In genomic region chr17:25239695-25240636, GRCm38 (mm10) we compare ENCODE assay signal across 8 mouse cellular contexts. TPM values are rescaled to one million over a fixed set of nuclear protein-coding genes. Genes with fewer than 3 reads are reported as not detected.
DNase-seq lines count a peak whose midpoint lies in the region; ATAC-seq and TF ChIP-seq lines count a peak whose summit lies in the region.

Gene Gnptg (minus strand): TSS chr17:25240124.
Gene Tsr3 (plus strand): TSS chr17:25240170.

- peaks cover 9% of the 10 kb centered on the region for H3K36me3 ChIP-seq in heart, embryonic 11.5 days (ENCODE audit: control insufficient read depth, insufficient read depth, low read length)
- peaks cover 45% of the 10 kb centered on the region for H3K36me3 ChIP-seq in kidney, embryonic 15.5 days
- no peaks in the 10 kb centered on the region for H3K36me3 ChIP-seq in liver, adult 2 months (ENCODE audit: control insufficient read depth, insufficient read depth, low read length)

- H3K4me2 ChIP-seq in heart, embryonic 11.5 days, result peak within 1 kb of the TSS; percentile 94
- peak within 1 kb of the TSS; percentile 86 for H3K4me2 ChIP-seq in kidney, embryonic 15.5 days

- peak within 1 kb of the TSS; percentile 63 for H3K27ac ChIP-seq in heart, embryonic 11.5 days (ENCODE audit: low read depth, low read length)
- peak within 1 kb of the TSS; percentile 92 for H3K27ac ChIP-seq in kidney, embryonic 15.5 days
- peak within 1 kb of the TSS; percentile 23; the same call in 1 of the 2 replicates for H3K27ac ChIP-seq in liver, adult 2 months (replicated peaks; ENCODE audit: insufficient read depth, low read depth, low read length)

- peak within 1 kb of the TSS; percentile 91 for H3K9ac ChIP-seq in heart, embryonic 11.5 days (ENCODE audit: low read depth, low read length)
- peak within 1 kb of the TSS; percentile 97 for H3K9ac ChIP-seq in kidney, embryonic 15.5 days
- H3K9ac ChIP-seq in liver, adult 2 months (ENCODE audit: low read depth, low read length), result peak within 1 kb of the TSS; percentile 77

- WGBS in heart, embryonic 11.5 days (ENCODE audit: insufficient replicate concordance), result under 1% methylated on average over 80 of the region's 80 CpGs
- WGBS in kidney, embryonic 15.5 days, result under 1% methylated on average over 77 of the region's 80 CpGs
- under 1% methylated on average over 80 of the region's 80 CpGs for WGBS in liver, adult 2 months

- H3K27me3 ChIP-seq in heart, embryonic 11.5 days (ENCODE audit: control insufficient read depth, insufficient read depth, low read length), result no peaks in the 10 kb centered on the region
- H3K27me3 ChIP-seq in kidney, embryonic 15.5 days, result no peaks in the 10 kb centered on the region
- H3K27me3 ChIP-seq in liver, adult 2 months (ENCODE audit: control insufficient read depth, insufficient read depth, low read length), result no peaks in the 10 kb centered on the region

- H3K79me2 ChIP-seq in liver, adult 2 months (ENCODE audit: control insufficient read depth, insufficient read depth, low read length), result peaks cover 4% of the 10 kb centered on the region; the same call in 1 of the 2 replicates

- TF ChIP-seq CTCF in liver, adult 2 months (IDR thresholded peaks at IDR 0.05; ENCODE audit: low read depth, low read length), result no peak

- H3K4me1 ChIP-seq in heart, embryonic 11.5 days (ENCODE audit: control insufficient read depth, insufficient read depth, low read length), result peaks cover 15% of the 10 kb centered on the region
- peaks cover 21% of the 10 kb centered on the region for H3K4me1 ChIP-seq in kidney, embryonic 15.5 days
- H3K4me1 ChIP-seq in liver, adult 2 months (ENCODE audit: control insufficient read depth, insufficient read depth, low read length), result peaks cover 5% of the 10 kb centered on the region

- DNase-seq in CD4-positive helper T cell, adult 2 months (ENCODE audit: low read depth, low spot score), result peak; percentile 94
- DNase-seq in brain, adult 2 months (ENCODE audit: low read depth, low spot score), result peak; percentile 95
- peak; percentile 68 for DNase-seq in liver, adult 2 months (ENCODE audit: extremely low read depth, low read depth, low spot score)
- peak; percentile 82 to 86 for DNase-seq in spleen, postnatal 36 days (ENCODE audit: low spot score in 2 of 2)

- H3K9me3 ChIP-seq in heart, embryonic 11.5 days (replicated peaks; ENCODE audit: control insufficient read depth, low read length), result no peaks in the 10 kb centered on the region
- no peaks in the 10 kb centered on the region for H3K9me3 ChIP-seq in kidney, embryonic 15.5 days (replicated peaks)

- peak; percentile 65 for ATAC-seq in erythroblast, adult 5-6 weeks (replicated peaks; ENCODE audit: low FRiP score, poor library complexity, severe bottlenecking)
- ATAC-seq in heart, embryonic 11.5 days (replicated peaks; ENCODE audit: insufficient number of reproducible peaks, low FRiP score, low TSS enrichment), result 0 out of 2 replicates have a peak, but pooled peaks have one; percentile 70
- ATAC-seq in kidney, embryonic 15.5 days (replicated peaks; ENCODE audit: low FRiP score), result peak; percentile 90
- peak; percentile 80 for ATAC-seq in monocyte, adult 5-6 weeks (replicated peaks; ENCODE audit: insufficient number of reproducible peaks, low FRiP score, low TSS enrichment, poor library complexity, severe bottlenecking)

- 0 out of 2 replicates have a peak, but pooled peaks have one; percentile 39 for TF ChIP-seq POLR2A in liver, adult 2 months (IDR thresholded peaks at IDR 0.05; ENCODE audit: extremely low read depth, insufficient read depth, low read length)

- peak within 1 kb of the TSS; percentile 87 for H3K4me3 ChIP-seq in heart, embryonic 11.5 days (ENCODE audit: low read depth, low read length)
- H3K4me3 ChIP-seq in kidney, embryonic 15.5 days (replicated peaks), result peak within 1 kb of the TSS; percentile 88
- peak within 1 kb of the TSS; percentile 79 for H3K4me3 ChIP-seq in liver, adult 2 months (ENCODE audit: insufficient read depth, low read depth, low read length)

RNA-seq across cellular contexts. Expression of gene Gnptg, which starts in this region (rescaled TPM):
- 6.0 and 6.3 TPM in 2 replicates for total RNA-seq in erythroblast, adult 5-6 weeks (2015; ENCODE audit: low replicate concordance)
- total RNA-seq in erythroblast, adult 5-6 weeks (2017; ENCODE audit: low replicate concordance), result 3.6 and 3.7 TPM in 2 replicates
- 22.6 and 25.5 TPM in 2 replicates for polyA plus RNA-seq in heart, embryonic 11.5 days (2014; fragmentation: Nextera tagmentation; extraction: Ambion mirVana)
- polyA plus RNA-seq in kidney, embryonic 15.5 days (2015; fragmentation: Nextera tagmentation; extraction: Ambion mirVana), result 44.4 and 46.4 TPM in 2 replicates
- 32.1 and 33.0 TPM in 2 replicates for total RNA-seq in liver, adult 2 months (2014; rRNA removed)
- polyA plus RNA-seq in liver, adult 2 months (2012; rRNA removed), result 37.4 and 41.4 TPM in 2 replicates
- 27.2 to 58.6 TPM (median 49.2 TPM) in 3 replicates for total RNA-seq in monocyte, adult 5-6 weeks (2017)

RNA-seq across cellular contexts. Expression of gene Tsr3, which starts in this region (rescaled TPM):
- total RNA-seq in erythroblast, adult 5-6 weeks (2015; ENCODE audit: low replicate concordance), result 3.1 and 3.6 TPM in 2 replicates
- 5.2 and 8.6 TPM in 2 replicates for total RNA-seq in erythroblast, adult 5-6 weeks (2017; ENCODE audit: low replicate concordance)
- 32.1 and 33.6 TPM in 2 replicates for polyA plus RNA-seq in heart, embryonic 11.5 days (2014; fragmentation: Nextera tagmentation; extraction: Ambion mirVana)
- 47.0 and 53.4 TPM in 2 replicates for polyA plus RNA-seq in kidney, embryonic 15.5 days (2015; fragmentation: Nextera tagmentation; extraction: Ambion mirVana)
- total RNA-seq in liver, adult 2 months (2014; rRNA removed), result 14.0 and 16.7 TPM in 2 replicates
- 18.8 and 19.3 TPM in 2 replicates for polyA plus RNA-seq in liver, adult 2 months (2012; rRNA removed)
- total RNA-seq in monocyte, adult 5-6 weeks (2017), result 24.6 to 33.5 TPM (median 27.9 TPM) in 3 replicates

Comparison
In these comparisons a context has a peak if more than half of its experiments do, and no peak if none do; other contexts are left out.
1. Peak in every context shown above with its lines: DNase-seq, ATAC-seq, H3K4me3 ChIP-seq and H3K27ac ChIP-seq.
2. H3K27ac ChIP-seq: peak in every context shown above with its lines; median percentile 92 in kidney, embryonic 15.5 days; 63 in heart, embryonic 11.5 days; 23 in liver, adult 2 months.